Comparison of ENCODE assay signal across 9 mouse cellular contexts in genomic region chr12:33360729-33361128, GRCm38 (mm10). TPM values are rescaled to one million over a fixed set of nuclear protein-coding genes. Genes with fewer than 3 reads are reported as not detected.
A peak's percentile ranks its signal among the peaks of the same experiment; 100 is the strongest.
DNase-seq lines count a peak whose midpoint lies in the region; ATAC-seq and TF ChIP-seq lines count a peak whose summit lies in the region.
"Had no signal": no experiment of that assay in that cellular context is flagged by ENCODE, and none has a peak within 500 bp of the region (broad histone marks: within the 10 kb centered on the region; RNA-seq: fewer than 3 reads in every experiment).

No protein-coding gene starts in this region.

- H3K27ac ChIP-seq in cerebellum, adult 2 months (ENCODE audit: insufficient read depth, low read length) = no peak overlapping the region
- H3K27ac ChIP-seq in liver, embryonic 11.5 days (ENCODE audit: low read depth, low read length) = no peak overlapping the region

- peaks cover 10% of the 10 kb centered on the region for H3K36me3 ChIP-seq in liver, embryonic 11.5 days (ENCODE audit: control insufficient read depth, insufficient read depth, low read length)

- TF ChIP-seq POLR2A in cerebellum, adult 2 months (IDR thresholded peaks at IDR 0.05; ENCODE audit: borderline replicate concordance, insufficient read depth, low read length) = no peak

- no peak overlapping the region for H3K4me3 ChIP-seq in cerebellum, adult 2 months (replicated peaks; ENCODE audit: insufficient read depth, low read depth, low read length)
- H3K4me3 ChIP-seq in liver, embryonic 11.5 days (ENCODE audit: low read depth, low read length) = no peak overlapping the region

- no peak overlapping the region for H3K9ac ChIP-seq in liver, embryonic 11.5 days (ENCODE audit: low read depth, low read length)

- H3K9me3 ChIP-seq in liver, embryonic 11.5 days (ENCODE audit: control insufficient read depth, low read length) = no peaks in the 10 kb centered on the region

- no peak for ATAC-seq in liver, embryonic 11.5 days (replicated peaks; ENCODE audit: low FRiP score)

- no peaks in the 10 kb centered on the region for H3K4me1 ChIP-seq in cerebellum, adult 2 months (ENCODE audit: control insufficient read depth, insufficient read depth, low read length)
- no peaks in the 10 kb centered on the region for H3K4me1 ChIP-seq in liver, embryonic 11.5 days (replicated peaks; ENCODE audit: control insufficient read depth, insufficient read depth, low read length)

- peak; percentile 74 for DNase-seq in lung, postnatal 10 days
- no peak for DNase-seq in lung, postnatal 25 days (ENCODE audit: low spot score)
- DNase-seq in cerebellum, adult 2 months = peak; percentile 89
- DNase-seq in heart, adult 9 months (ENCODE audit: low spot score in 2 of 2) = peak; percentile 12 to 56
- DNase-seq in layer of hippocampus, postnatal 36 days = peak; percentile 66 to 72
- DNase-seq in right cerebral cortex, postnatal 25 days = peak; percentile 78
- no peak for DNase-seq in spleen, postnatal 10 days (ENCODE audit: low spot score in 2 of 2)
- no peak for DNase-seq in liver, embryonic 11.5 days (ENCODE audit: low spot score)

- no peak for TF ChIP-seq CTCF in cerebellum, adult 2 months (IDR thresholded peaks at IDR 0.05; ENCODE audit: borderline replicate concordance, insufficient read depth, low read depth, low read length)

- no peaks in the 10 kb centered on the region for H3K27me3 ChIP-seq in cerebellum, adult 2 months (ENCODE audit: control insufficient read depth, insufficient read depth, low read length)
- no peaks in the 10 kb centered on the region for H3K27me3 ChIP-seq in liver, embryonic 11.5 days (replicated peaks; ENCODE audit: control insufficient read depth, insufficient read depth, low read length)

- H3K4me2 ChIP-seq in liver, embryonic 11.5 days = no peak overlapping the region

- WGBS in cerebellum, adult 2 months = 8% methylated on average over 6 of the region's 6 CpGs
- 85% methylated on average over 6 of the region's 6 CpGs for WGBS in liver, embryonic 11.5 days

RNA-seq across cellular contexts. Expression of gene Efcab10, which starts 33.9 kb away (rescaled TPM):
- 0.95 and 1.5 TPM in 2 replicates for polyA plus RNA-seq in cerebellum, adult 2 months (2012; rRNA removed)
- total RNA-seq in layer of hippocampus, postnatal 36 days (2021) = 1 to 10 TPM; 2.6 to 4.5 TPM
- not detected in 2 replicates for polyA plus RNA-seq in liver, embryonic 11.5 days (2014; fragmentation: Nextera tagmentation; extraction: Ambion mirVana)
- total RNA-seq: gastrocnemius, adult 8-10 months had no signal

Comparison
In these comparisons a context has a peak if more than half of its experiments do, and no peak if none do; other contexts are left out.
1. DNase-seq: peak in lung, postnatal 10 days (single experiment), cerebellum, adult 2 months (2 of 2), heart, adult 9 months (2 of 2), layer of hippocampus, postnatal 36 days (2 of 2) and right cerebral cortex, postnatal 25 days (single experiment); none in lung, postnatal 25 days (single experiment), spleen, postnatal 10 days (0 of 2) and liver, embryonic 11.5 days (single experiment).